Mouse (Mus musculus): ENCODE results near the gene Bcar3. TPM values are rescaled to one million over a fixed set of nuclear protein-coding genes. Genes with fewer than 3 reads are reported as not detected.

Gene Bcar3
- total and polyA plus RNA-seq, 3 experiments = 47.4 to 61.2 (median 52.0) TPM

GRCm38 (mm10) chr3:122467977-122468376 lies 174.0 kb downstream of the Bcar3 start:
- peak; percentile 71 for DNase-seq (ENCODE audit: extremely low read depth)
- Histone ChIP-seq H3K79me2 (replicated peaks; ENCODE audit: control insufficient read depth, extremely low read depth, insufficient read depth, poor library complexity, severe bottlenecking) (peaks cover 41% of the 10 kb centered on the region), H3K36me3 (replicated peaks in 1 of 2; ENCODE audit: control insufficient read depth in 1 of 2, insufficient read depth in 1 of 2, low read length in 1 of 2) (peaks cover 18 to 77% of the 10 kb centered on the region in 2 experiments), H3K4me3 (replicated peaks in 1 of 3; ENCODE audit: low read depth in 2 of 3, low read length in 2 of 3, poor library complexity in 1 of 3) (no peak overlapping the region), H3K9me3 (replicated peaks; ENCODE audit: low read length) (no peaks in the 10 kb centered on the region), H3K27me3 (replicated peaks) (no peaks in the 10 kb centered on the region), H3K4me2 (ENCODE audit: insufficient read depth, low read depth, poor library complexity, severe bottlenecking) (no peak overlapping the region), H3K9ac (ENCODE audit: insufficient read depth, low read depth) (no peak overlapping the region), H3K27ac (ENCODE audit: insufficient read depth, low read depth) (no peak overlapping the region), H3K4me1 (ENCODE audit: control insufficient read depth in 1 of 2, insufficient read depth in 2 of 2) (peaks cover 8 to 45% of the 10 kb centered on the region in 2 experiments)
- in situ Hi-C loops (cut with MboI; ENCODE audit: low pct_ligation_motif_present, low pct_unique_long_range_greater_than_20kb, low sequenced_read_pairs) (no loop called here), dilution Hi-C loops (cut with MboI; ENCODE audit: extremely low pct_ligation_motif_present, extremely low pct_unique_long_range_greater_than_20kb, low sequenced_read_pairs) (no loop called here)
- TF ChIP-seq JUN (IDR thresholded peaks at IDR 0.05; ENCODE audit: insufficient read depth, low read depth, low read length) (no peak), ELF1 (IDR thresholded peaks at IDR 0.05; ENCODE audit: low read depth, low read length) (no peak), MYC (IDR thresholded peaks at IDR 0.05; ENCODE audit: low read depth, low read length) (no peak), SMC3 (IDR thresholded peaks at IDR 0.05; ENCODE audit: low read depth, low read length) (peak; percentile 52), GABPA (IDR thresholded peaks at IDR 0.05; ENCODE audit: insufficient replicate concordance, low read depth, low read length) (no peak), MAX (IDR thresholded peaks at IDR 0.05; ENCODE audit: low read length) (no peak), BHLHE40 (IDR thresholded peaks at IDR 0.05; ENCODE audit: low read depth, low read length) (no peak), KAT2A (IDR thresholded peaks at IDR 0.05; ENCODE audit: insufficient replicate concordance, low read length) (no peak), RAD21 (IDR thresholded peaks at IDR 0.05; ENCODE audit: low read depth, low read length) (peak; percentile 40), RCOR1 (conservative IDR thresholded peaks at IDR 0.05; ENCODE audit: low read depth, low read length) (no peak), TBP (conservative IDR thresholded peaks at IDR 0.05; ENCODE audit: low read depth, low read length) (no peak), MAFK (IDR thresholded peaks at IDR 0.05; ENCODE audit: insufficient replicate concordance, low read length) (no peak), ETS1 (conservative IDR thresholded peaks at IDR 0.05; ENCODE audit: low read depth, low read length) (no peak), ZKSCAN1 (IDR thresholded peaks at IDR 0.05; ENCODE audit: borderline replicate concordance, low read depth, low read length) (no peak), POLR2A (IDR thresholded peaks at IDR 0.05; ENCODE audit: low read depth, low read length) (no peak), ZMIZ1 (IDR thresholded peaks at IDR 0.05; ENCODE audit: low read depth, low read length) (no peak), USF2 (conservative IDR thresholded peaks at IDR 0.05; ENCODE audit: low read depth, low read length) (no peak), CTCF (conservative IDR thresholded peaks at IDR 0.05 in 1 of 2, IDR thresholded peaks at IDR 0.05 in 1 of 2; ENCODE audit: low read depth in 2 of 2, low read length in 2 of 2) (peak; percentile 65 to 68), NELFE (IDR thresholded peaks at IDR 0.05; ENCODE audit: low read depth, low read length) (no peak), UBTF (IDR thresholded peaks at IDR 0.05; ENCODE audit: low read depth, low read length) (no peak), MEF2A (IDR thresholded peaks at IDR 0.05; ENCODE audit: borderline replicate concordance, low read depth, low read length) (no peak), EP300 (IDR thresholded peaks at IDR 0.05; ENCODE audit: low read length) (no peak), E2F4 (IDR thresholded peaks at IDR 0.05; ENCODE audit: insufficient replicate concordance, low read depth, low read length) (no peak), CHD2 (IDR thresholded peaks at IDR 0.05; ENCODE audit: low read length) (no peak), PAX5 (IDR thresholded peaks at IDR 0.05; ENCODE audit: low read length) (no peak), ZNF384 (IDR thresholded peaks at IDR 0.05; ENCODE audit: low read depth, low read length) (no peak)
